Mouse (Mus musculus) MN1 (cell line): ENCODE data around the gene Sdk2.

ENCODE experiments used
- DNase-seq: peaks from one replicate; pipeline ENCODE4 v3.0.0-alpha.2; 2016; ENCODE audit warnings: low spot score

Sdk2 gene

GRCm38 (mm10) chr11:113928831-113929230, 138.0 kb downstream of the Sdk2 start:
- no peak for DNase-seq

DNA sequence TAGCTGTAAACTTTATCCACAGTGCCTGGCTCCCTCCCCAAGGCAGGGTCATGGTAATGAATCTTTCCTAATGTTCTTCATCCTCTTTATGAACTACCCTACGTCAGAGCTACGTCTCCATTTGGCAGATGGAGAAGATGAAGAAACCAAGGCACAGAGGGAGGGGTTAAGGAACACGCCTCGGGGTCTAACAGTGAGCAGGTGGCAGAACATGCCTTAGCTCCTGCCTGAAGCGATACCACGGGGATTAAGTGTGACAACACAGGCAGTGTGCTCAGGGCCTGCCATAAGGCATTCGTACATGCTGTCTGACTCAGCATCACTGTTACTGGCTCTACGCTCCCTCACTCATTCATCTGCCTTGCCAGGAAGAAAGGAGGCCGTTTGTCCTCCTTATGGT, 138.6 kb downstream of the Sdk2 start:
- DNase-seq, result no peak

DNA sequence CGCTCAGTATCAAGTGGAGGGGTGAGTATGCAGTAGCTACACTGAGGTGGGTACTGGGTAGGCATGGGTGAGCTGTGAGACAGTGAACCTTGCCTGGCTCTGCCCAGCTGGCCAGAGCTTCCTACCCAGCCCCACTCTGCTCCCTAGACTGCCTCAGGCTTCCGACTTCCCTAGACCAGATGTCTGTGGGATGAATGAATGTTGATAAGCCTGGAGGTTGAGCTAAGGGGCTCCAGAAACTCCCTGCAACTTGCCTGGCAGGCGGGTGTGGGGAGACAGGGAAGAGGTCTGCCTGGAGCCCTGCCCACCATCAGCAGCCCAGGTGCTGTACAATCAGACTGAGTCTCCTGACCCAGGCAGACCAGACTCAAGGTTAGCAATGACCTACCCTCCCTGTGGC, 139.0 kb downstream of the Sdk2 start:
- DNase-seq, result no peak

- no peak for DNase-seq
Measured at GRCm38 (mm10) chr11:113927231-113927630, 139.6 kb downstream of the Sdk2 start.

DNA sequence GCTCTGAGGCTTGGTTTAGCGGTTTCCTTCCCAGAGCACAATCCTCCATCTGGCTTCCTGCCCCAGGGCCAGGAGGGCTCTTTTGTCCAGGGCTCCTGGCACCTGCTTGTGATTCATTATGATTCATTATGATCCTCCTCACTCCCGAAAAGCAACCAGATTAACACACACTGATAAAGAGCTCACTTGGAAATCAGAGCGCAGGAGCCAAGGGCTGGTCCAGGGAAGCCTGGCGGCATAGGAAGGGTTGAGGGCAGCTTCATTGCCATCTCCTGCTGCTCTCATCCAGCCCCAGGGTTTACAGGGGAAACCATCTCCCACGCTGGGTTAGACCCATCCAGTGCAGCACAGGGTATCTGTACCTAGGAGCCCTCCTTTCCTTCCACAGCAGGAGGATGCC, 143.7 kb downstream of the Sdk2 start:
- DNase-seq, result no peak

- DNase-seq, result no peak
Measured at GRCm38 (mm10) chr11:113903131-113903860, 163.6 kb downstream of the Sdk2 start.

DNA sequence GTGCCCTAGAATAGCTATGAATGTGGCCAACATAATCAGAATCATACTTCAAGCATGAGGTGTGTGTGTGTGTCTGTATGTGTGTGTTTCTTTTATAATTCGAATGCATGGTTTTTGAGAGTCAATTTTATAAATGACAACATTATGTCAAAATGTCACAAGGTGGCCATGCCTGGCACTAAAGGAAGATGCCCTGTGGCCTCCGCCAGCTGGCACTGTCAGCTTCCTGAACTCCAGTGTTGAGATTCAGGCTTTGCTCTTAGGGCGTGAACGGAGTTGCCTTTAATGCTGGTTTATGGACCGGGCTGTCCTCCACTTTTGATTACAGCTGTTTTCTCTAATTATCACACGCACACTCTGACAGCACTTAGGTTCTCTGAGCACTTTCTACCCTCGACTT, 164.9 kb downstream of the Sdk2 start:
- no peak for DNase-seq

- no peak for DNase-seq
Measured at GRCm38 (mm10) chr11:113898671-113899070, 168.2 kb downstream of the Sdk2 start.

DNA sequence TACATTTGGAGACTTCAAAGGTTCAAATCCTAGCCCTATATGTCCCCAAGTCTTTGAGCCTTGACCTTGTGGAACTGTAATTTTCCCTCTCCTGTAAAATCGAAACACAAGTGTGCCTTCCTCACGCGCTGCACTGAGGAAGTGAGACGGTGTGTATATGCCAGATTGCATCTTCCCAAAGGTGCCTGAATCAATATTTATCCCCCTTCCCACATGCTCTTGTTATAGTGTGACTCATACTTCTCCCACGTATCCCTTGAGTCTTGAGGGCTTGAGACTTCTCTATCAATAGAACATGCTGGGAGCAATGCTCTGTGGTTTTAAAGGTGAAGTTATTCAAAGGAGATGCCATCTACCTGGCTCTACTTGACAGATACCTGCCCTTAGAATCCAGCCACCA, 170.8 kb downstream of the Sdk2 start:
- no peak for DNase-seq

GRCm38 (mm10) chr11:113892924-113893323, 173.9 kb downstream of the Sdk2 start:
- DNase-seq, result no peak

- no peak for DNase-seq
Measured at GRCm38 (mm10) chr11:113892067-113892466, 174.8 kb downstream of the Sdk2 start.

DNA sequence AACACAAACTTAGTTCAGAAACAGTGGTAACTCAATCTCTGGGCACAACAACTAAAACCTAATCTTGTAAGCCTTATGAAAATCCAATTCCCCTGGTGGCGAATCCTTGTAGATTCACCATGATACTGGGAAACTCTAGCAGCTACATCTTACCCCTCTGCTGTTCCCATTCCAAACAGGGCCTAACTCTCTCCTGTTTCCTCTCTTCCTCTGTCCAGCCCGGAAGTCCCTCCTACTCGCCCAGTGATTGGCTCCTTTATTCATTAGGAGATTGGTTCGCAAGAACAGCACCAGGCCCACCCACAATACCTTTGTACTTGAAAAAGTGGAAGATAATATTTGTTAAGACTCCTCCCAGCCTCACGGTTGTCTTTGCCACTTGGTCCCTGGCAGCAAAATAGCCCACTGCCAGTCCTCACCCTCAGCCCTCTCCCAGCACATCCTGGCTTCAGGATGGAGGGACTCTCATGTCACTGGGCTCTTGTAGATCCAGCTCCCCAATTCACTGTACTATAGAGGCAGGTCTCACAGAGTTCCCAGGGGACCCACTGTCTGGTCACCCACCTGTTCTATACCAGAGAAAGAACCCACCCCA, 178.6 kb downstream of the Sdk2 start:
- no peak for DNase-seq

DNA sequence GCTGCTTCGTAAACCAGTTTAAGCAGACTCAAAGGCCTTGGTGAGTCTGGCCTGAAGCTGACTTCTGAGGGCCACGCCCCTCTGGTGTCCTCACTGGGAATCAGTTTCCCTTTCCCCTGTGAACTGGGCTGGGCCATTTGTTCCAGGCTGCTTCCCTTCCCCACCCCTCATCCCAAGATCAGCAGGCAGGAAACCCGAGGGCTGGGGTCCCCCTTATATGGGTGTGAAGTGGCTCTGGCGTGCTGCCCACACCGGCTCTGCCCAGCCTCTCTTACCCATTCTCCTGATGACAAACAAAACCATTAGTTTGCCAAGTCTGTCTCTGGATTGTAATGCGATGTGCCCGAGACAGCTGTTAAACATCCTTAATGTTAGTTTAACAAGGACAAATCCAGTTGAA, 180.5 kb downstream of the Sdk2 start:
- no peak for DNase-seq

GRCm38 (mm10) chr11:113884962-113885361, 181.9 kb downstream of the Sdk2 start:
- no peak for DNase-seq

GRCm38 (mm10) chr11:113883031-113883430, 183.8 kb downstream of the Sdk2 start:
- DNase-seq, result no peak

- no peak for DNase-seq
Measured at GRCm38 (mm10) chr11:113881864-113882263, 185.0 kb downstream of the Sdk2 start.

GRCm38 (mm10) chr11:113867066-113867465, 199.8 kb downstream of the Sdk2 start:
- no peak for DNase-seq

DNA sequence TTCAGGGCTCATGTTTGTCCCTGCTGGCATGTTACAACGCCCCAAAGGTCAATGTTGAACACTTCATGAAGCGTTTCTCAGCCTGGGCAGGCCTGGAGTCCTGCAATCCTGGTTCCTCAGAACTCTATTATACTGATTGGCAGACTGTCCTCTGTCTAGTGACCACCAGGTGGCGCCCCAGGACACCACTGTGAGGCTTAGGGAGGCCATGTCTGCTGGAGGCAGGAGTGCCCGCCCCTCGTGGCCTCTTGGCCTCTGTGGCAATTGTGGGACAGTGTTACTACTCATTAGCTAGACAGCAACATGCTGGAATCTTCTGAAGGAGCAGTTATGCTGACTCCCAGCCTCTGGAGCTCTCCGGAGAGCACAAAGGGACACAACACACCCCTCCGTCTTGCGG, 201.2 kb downstream of the Sdk2 start:
- peak; percentile 50 for DNase-seq

DNA sequence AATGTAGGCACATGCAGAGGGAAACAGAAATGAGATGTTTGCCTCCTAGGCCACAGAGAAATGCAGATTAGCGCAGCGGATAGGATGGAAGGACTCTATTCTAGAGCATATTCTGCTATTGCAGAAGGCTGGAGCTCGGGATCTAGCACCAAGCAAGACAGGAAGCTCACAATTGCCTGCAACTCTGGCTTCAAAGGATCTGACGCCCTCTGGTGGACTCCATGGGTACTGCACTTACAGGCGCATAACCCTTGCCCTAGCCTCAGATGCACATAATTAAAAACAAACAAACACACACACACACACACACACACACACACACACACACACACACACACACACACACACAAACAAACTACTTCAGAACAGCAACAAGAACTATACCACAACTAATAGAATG, 203.4 kb downstream of the Sdk2 start:
- no peak for DNase-seq

GRCm38 (mm10) chr11:113855661-113856060, 211.2 kb downstream of the Sdk2 start:
- DNase-seq, result no peak

DNA sequence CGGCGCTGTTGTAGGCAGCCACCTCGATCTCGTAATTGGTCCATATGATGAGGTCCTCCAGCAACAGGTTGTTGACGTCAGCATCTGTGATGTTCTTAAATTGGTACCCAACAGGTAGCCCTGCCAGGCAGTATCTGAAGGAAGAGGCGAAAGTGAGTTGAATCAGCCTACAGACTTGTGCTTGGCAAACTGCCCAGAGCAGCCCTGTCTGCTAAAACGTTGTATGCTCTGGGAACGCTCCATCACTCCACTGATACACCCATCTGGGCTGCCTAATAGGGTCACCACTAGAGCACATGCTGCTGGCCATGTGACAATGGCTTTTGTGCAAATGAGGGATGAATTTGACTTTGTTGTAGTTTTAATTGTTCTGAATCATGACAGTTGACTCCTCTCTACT, 215.1 kb downstream of the Sdk2 start:
- no peak for DNase-seq

DNA sequence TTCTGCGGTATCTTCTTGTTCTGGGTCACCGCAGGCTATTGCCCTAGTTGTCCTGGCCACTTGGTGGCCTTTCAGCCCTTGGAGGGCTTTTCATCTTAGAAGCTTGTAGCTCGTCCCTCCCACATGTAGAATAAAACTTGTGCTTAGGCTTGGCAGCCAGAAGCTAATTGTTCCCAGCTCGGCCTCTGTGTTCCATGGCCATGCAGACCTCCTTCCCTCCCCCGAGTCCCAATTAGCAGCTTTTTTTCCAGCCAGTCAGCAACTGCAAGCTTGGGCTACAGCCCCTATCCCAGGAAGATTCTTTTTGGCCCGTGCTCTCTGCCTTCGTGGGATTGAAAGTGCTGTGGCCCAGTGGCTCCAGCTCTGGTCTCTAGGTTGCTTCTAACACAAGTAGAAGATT, 217.5 kb downstream of the Sdk2 start:
- no peak for DNase-seq

DNA sequence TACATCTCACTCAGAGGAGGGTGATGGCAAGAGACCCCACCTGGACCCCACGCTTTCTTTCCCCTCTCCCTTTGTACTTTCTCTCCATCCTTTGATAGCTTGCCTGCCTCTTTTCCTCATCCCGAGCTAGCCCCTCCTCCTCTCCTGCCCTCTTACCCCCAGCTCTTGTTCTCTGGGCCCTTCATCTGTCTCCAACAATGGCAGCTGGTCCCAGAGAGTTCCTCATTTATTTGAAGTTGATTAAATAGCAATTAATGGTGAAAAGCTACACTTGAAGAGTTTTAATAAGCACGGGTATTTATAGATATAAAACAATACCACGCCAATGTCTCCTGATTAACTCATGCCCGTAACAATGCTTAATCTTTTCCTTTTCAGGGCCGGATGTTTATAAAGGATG, 222.9 kb downstream of the Sdk2 start:
- DNase-seq, result no peak

DNA sequence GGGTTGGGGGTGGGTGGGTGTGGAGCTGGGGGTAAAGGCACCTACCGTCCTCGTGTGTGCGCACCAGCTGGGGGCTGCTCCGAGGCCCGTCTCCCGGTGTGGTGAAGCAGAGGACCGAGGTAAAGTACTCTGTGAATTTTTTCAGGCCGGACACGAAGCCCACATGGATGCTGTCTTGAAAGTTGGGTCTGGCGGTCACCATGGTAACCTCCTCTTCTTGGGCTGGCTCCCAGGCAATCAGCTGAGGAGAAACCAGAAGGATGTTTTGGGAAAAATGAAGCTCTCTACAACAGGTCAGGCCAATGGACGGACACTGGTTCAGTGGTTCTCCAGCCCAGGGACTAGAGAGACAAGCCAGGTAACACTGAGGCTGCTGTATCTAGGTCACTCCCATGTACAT, 224.0 kb downstream of the Sdk2 start:
- DNase-seq, result no peak
